Mouse (Mus musculus): ENCODE measurements around the gene C1qtnf9. TPM values are rescaled to one million over a fixed set of nuclear protein-coding genes. Genes with fewer than 3 reads are reported as not detected.

The C1qtnf9 gene
- total and polyA plus RNA-seq, 3 experiments = not detected

DNA sequence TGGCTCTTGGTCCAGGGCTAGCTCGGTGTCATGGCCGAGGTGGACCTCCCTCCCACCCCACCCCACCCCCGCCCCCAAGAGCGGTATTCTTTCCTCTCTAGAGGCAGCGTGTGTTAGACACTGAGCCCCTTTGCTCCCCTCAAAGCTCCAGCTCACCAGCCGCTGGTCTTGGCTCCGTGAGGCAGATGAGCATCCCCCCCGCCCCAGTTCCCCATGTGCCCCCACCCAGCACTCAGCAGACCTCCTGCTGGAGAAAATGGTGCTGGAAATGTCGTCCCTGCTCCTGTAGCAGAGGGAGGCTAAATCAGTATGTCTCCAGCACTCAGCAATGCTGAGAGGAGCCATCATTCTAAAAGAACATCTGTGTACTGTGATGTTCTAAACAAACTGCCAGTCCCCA, 24.3 kb upstream of the C1qtnf9 start (continued):
- no peak for TF ChIP-seq MYB (IDR thresholded peaks at IDR 0.05; ENCODE audit: low read depth, low read length)

DNA sequence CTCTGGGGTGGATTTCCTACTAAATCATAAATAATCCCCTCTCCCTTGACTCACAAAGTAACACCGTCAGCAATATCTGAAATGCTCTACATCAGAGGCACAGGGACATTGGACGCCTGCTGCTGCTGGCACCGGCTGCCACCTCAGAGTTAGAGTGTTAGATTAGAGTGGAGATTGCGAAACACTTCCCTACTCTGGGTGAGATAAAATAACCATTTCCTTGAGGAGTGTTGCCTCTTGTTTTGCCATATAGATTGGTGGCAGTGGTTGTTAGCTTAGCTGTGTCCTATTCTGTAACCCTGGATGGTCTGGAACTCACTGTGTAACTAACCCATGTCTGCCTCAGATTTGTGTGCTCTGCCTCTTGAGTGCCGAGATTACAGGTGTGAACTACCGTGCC, 22.7 kb upstream of the C1qtnf9 start:
- Histone ChIP-seq H3K79me2 (ENCODE audit: control insufficient read depth, insufficient read depth, low read length, poor library complexity) (no peaks in the 10 kb centered on the region), H3K36me3 (ENCODE audit: control insufficient read depth in 1 of 2, insufficient read depth in 2 of 2, low read length in 2 of 2) (no peaks in the 10 kb centered on the region), H3K27ac (ENCODE audit: control insufficient read depth, low read depth, low read length) (no peak overlapping the region), H3K9ac (ENCODE audit: control insufficient read depth, low read depth, low read length, poor library complexity, severe bottlenecking) (no peak overlapping the region), H3K27me3 (ENCODE audit: control insufficient read depth in 1 of 2, insufficient read depth in 2 of 2, low read length in 2 of 2) (no peaks in the 10 kb centered on the region), H3K4me3 (ENCODE audit: control insufficient read depth in 1 of 2, insufficient read depth in 1 of 2, low read depth in 2 of 2, low read length in 2 of 2) (no peak overlapping the region), H3K9me3 (replicated peaks; ENCODE audit: insufficient read depth, low read length) (no peaks in the 10 kb centered on the region), H3K4me1 (ENCODE audit: control insufficient read depth in 1 of 2, insufficient read depth in 2 of 2, low read length in 2 of 2) (no peaks in the 10 kb centered on the region)
- TF ChIP-seq ZMIZ1 (IDR thresholded peaks at IDR 0.05; ENCODE audit: low read depth, low read length) = no peak
- TF ChIP-seq GABPA (IDR thresholded peaks at IDR 0.05; ENCODE audit: low read depth, low read length) = no peak
- TF ChIP-seq USF1 (IDR thresholded peaks at IDR 0.05; ENCODE audit: low read depth, low read length) = no peak
- no peak for TF ChIP-seq MYB (IDR thresholded peaks at IDR 0.05; ENCODE audit: low read depth, low read length)
- no peak for TF ChIP-seq MAX (IDR thresholded peaks at IDR 0.05; ENCODE audit: low read length)
- no peak for TF ChIP-seq NRF1 (IDR thresholded peaks at IDR 0.05; ENCODE audit: insufficient read depth, low read depth, low read length, poor library complexity, severe bottlenecking)
- no peak for TF ChIP-seq HCFC1 (IDR thresholded peaks at IDR 0.05; ENCODE audit: low read depth, low read length)
- no peak for TF ChIP-seq RAD21 (IDR thresholded peaks at IDR 0.05; ENCODE audit: low read depth, low read length)
- TF ChIP-seq USF2 (IDR thresholded peaks at IDR 0.05; ENCODE audit: borderline replicate concordance in 1 of 2, insufficient read depth in 1 of 2, low read depth in 1 of 2, low read length in 2 of 2) = no peak
- no peak for TF ChIP-seq MYC (IDR thresholded peaks at IDR 0.05; ENCODE audit: low read depth, low read length)
- no peak for TF ChIP-seq ZC3H11A (IDR thresholded peaks at IDR 0.05; ENCODE audit: low read depth, low read length)
- no peak for TF ChIP-seq UBTF (IDR thresholded peaks at IDR 0.05; ENCODE audit: borderline replicate concordance, insufficient read depth, low read depth, low read length)
- TF ChIP-seq ZNF384 (IDR thresholded peaks at IDR 0.05; ENCODE audit: low read depth, low read length) = no peak
- TF ChIP-seq JUND (IDR thresholded peaks at IDR 0.05; ENCODE audit: low read depth, low read length) = no peak
- no peak for TF ChIP-seq KAT2A (conservative IDR thresholded peaks at IDR 0.05; ENCODE audit: low read depth, low read length)
- TF ChIP-seq TCF12 (IDR thresholded peaks at IDR 0.05; ENCODE audit: low read depth, low read length) = no peak
- TF ChIP-seq CTCF (IDR thresholded peaks at IDR 0.05 in 2 of 3, conservative IDR thresholded peaks at IDR 0.05 in 1 of 3; ENCODE audit: control insufficient read depth in 1 of 3, insufficient read depth in 1 of 3, low read depth in 2 of 3, low read length in 3 of 3, poor library complexity in 1 of 3, severe bottlenecking in 1 of 3) = no peak
- no peak for TF ChIP-seq CHD1 (IDR thresholded peaks at IDR 0.05; ENCODE audit: low read depth, low read length)
- DNase-seq (ENCODE audit: low read depth, low spot score) = no peak

DNA sequence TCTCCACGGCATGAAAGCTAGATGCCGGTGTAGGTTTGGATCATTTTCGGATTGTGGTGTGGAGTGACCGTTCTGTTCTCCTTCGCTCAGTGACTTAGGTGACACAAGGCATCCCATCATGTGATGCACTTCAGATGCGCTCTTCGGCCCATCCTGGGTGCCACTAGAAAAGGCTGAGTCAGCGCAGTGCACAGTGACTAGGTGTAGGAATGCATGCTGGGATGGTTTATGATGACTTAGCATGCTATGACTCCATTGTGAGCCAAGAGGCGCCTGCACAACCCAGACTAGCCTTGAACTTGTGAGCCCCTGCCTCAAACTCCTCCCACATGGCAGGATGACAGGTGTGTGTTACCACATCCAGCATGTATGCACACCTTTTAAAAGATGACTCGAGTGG, 21.8 kb upstream of the C1qtnf9 start:
- H3K79me2 ChIP-seq (ENCODE audit: control insufficient read depth, insufficient read depth, low read length, poor library complexity) = no peaks in the 10 kb centered on the region
- no peak for TF ChIP-seq ZKSCAN1 (IDR thresholded peaks at IDR 0.05; ENCODE audit: low read depth, low read length)
- TF ChIP-seq MAFK (IDR thresholded peaks at IDR 0.05; ENCODE audit: borderline replicate concordance, low read depth, low read length) = 0 out of 2 replicates have a peak, but pooled peaks have one; percentile 12
- H3K36me3 ChIP-seq (ENCODE audit: control insufficient read depth in 1 of 2, insufficient read depth in 2 of 2, low read length in 2 of 2) = no peaks in the 10 kb centered on the region
- H3K9me3 ChIP-seq (replicated peaks; ENCODE audit: insufficient read depth, low read length) = no peaks in the 10 kb centered on the region
- H3K4me1 ChIP-seq (ENCODE audit: control insufficient read depth in 1 of 2, insufficient read depth in 2 of 2, low read length in 2 of 2) = no peaks in the 10 kb centered on the region
- no peak overlapping the region for H3K4me3 ChIP-seq (ENCODE audit: control insufficient read depth in 1 of 2, insufficient read depth in 1 of 2, low read depth in 2 of 2, low read length in 2 of 2)
- DNase-seq (ENCODE audit: low read depth, low spot score) = no peak
- no peak overlapping the region for H3K27ac ChIP-seq (ENCODE audit: control insufficient read depth, low read depth, low read length)
- no peaks in the 10 kb centered on the region for H3K27me3 ChIP-seq (ENCODE audit: control insufficient read depth in 1 of 2, insufficient read depth in 2 of 2, low read length in 2 of 2)
- H3K9ac ChIP-seq (ENCODE audit: control insufficient read depth, low read depth, low read length, poor library complexity, severe bottlenecking) = no peak overlapping the region

Data from MEL (cell line).